In the genomic region with DNA sequence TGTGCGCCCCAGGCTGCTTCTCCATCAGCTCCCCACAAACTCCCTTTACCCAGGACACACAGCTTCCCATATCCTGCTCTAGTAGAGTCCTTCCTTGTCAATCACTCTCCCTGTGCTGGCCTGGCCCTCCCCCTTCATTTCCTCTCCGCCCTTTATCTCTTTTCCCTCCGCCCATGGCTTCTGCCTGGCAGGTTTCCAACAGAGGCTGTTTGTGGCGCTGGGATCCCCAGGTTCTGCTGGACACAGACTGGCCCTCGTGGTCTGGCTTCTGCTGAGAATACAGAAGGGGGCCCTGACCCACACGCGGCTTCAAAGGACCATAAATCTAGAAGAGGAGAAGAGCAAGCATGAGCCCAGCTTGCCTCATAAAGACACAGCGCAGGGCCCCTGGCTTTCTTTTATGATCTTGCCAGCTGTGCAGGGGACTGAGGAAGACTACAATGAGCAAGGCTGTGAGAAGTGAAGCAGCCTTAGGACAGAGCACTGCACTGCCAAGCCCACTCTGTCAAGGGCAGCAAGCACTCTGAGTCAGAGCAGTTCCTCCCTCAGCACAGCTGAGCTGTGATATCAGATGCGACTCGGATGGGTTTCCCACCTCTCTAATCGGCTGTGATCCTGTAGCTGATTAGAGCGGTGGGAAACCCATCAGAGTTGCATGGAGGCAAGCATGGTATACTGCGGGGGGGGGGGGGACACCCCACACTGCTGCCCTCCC, we compare ENCODE assay signal across 7 mouse cellular contexts. TPM values are rescaled to one million over a fixed set of nuclear protein-coding genes. Genes with fewer than 3 reads are reported as not detected.
DNase-seq lines count a peak whose midpoint lies in the region; ATAC-seq and TF ChIP-seq lines count a peak whose summit lies in the region.

No protein-coding gene starts in this region.

- TF ChIP-seq CTCF in C2C12 (IDR thresholded peaks at IDR 0.05; ENCODE audit: control insufficient read depth, insufficient read depth, insufficient read length), result no peak

- peaks cover 2% of the 10 kb centered on the region for H3K36me3 ChIP-seq in C2C12 (ENCODE audit: control insufficient read depth, insufficient read depth)
- H3K36me3 ChIP-seq in forebrain, embryonic 12.5 days (replicated peaks), result peaks cover 10% of the 10 kb centered on the region; the same call in 1 of the 2 replicates
- H3K36me3 ChIP-seq in hindbrain, embryonic 10.5 days, result peaks cover 21% of the 10 kb centered on the region
- H3K36me3 ChIP-seq in limb, embryonic 12.5 days, result peaks cover 28% of the 10 kb centered on the region
- peaks cover 13% of the 10 kb centered on the region for H3K36me3 ChIP-seq in midbrain, embryonic 12.5 days

- H3K27me3 ChIP-seq in C2C12 (ENCODE audit: control insufficient read depth, insufficient read depth, insufficient read length), result no peaks in the 10 kb centered on the region
- H3K27me3 ChIP-seq in forebrain, embryonic 12.5 days, result peaks cover 22% of the 10 kb centered on the region
- peaks cover 17% of the 10 kb centered on the region for H3K27me3 ChIP-seq in hindbrain, embryonic 10.5 days (ENCODE audit: insufficient read depth, poor library complexity, severe bottlenecking)
- peaks cover 16% of the 10 kb centered on the region for H3K27me3 ChIP-seq in limb, embryonic 12.5 days
- peaks cover 13% of the 10 kb centered on the region for H3K27me3 ChIP-seq in midbrain, embryonic 12.5 days

- H3K9ac ChIP-seq in forebrain, embryonic 12.5 days, result 0 out of 2 replicates have a peak overlapping the region, but pooled peaks have one; percentile 17
- peak overlapping the region; percentile 34 for H3K9ac ChIP-seq in limb, embryonic 12.5 days (replicated peaks)
- 0 out of 2 replicates have a peak overlapping the region, but pooled peaks have one; percentile 15 for H3K9ac ChIP-seq in midbrain, embryonic 12.5 days (replicated peaks)

- H3K4me3 ChIP-seq in C2C12 (ENCODE audit: insufficient read depth, poor library complexity, severe bottlenecking), result no peak overlapping the region
- H3K4me3 ChIP-seq in forebrain, embryonic 12.5 days (replicated peaks), result no peak overlapping the region
- no peak overlapping the region for H3K4me3 ChIP-seq in hindbrain, embryonic 10.5 days
- no peak overlapping the region for H3K4me3 ChIP-seq in limb, embryonic 12.5 days (replicated peaks)
- H3K4me3 ChIP-seq in midbrain, embryonic 12.5 days, result no peak overlapping the region

- peaks cover 21% of the 10 kb centered on the region for H3K79me2 ChIP-seq in C2C12 (ENCODE audit: control insufficient read depth, insufficient read depth)

- no peaks in the 10 kb centered on the region for H3K9me3 ChIP-seq in forebrain, embryonic 12.5 days
- H3K9me3 ChIP-seq in hindbrain, embryonic 10.5 days, result no peaks in the 10 kb centered on the region
- H3K9me3 ChIP-seq in limb, embryonic 12.5 days, result no peaks in the 10 kb centered on the region
- H3K9me3 ChIP-seq in midbrain, embryonic 12.5 days, result no peaks in the 10 kb centered on the region

- H3K4me1 ChIP-seq in forebrain, embryonic 12.5 days, result peaks cover 32% of the 10 kb centered on the region
- H3K4me1 ChIP-seq in hindbrain, embryonic 10.5 days (replicated peaks), result peaks cover 38% of the 10 kb centered on the region
- H3K4me1 ChIP-seq in limb, embryonic 12.5 days (replicated peaks), result peaks cover 33% of the 10 kb centered on the region
- peaks cover 29% of the 10 kb centered on the region for H3K4me1 ChIP-seq in midbrain, embryonic 12.5 days

- 0 out of 2 replicates have a peak overlapping the region, but pooled peaks have one; percentile 1 for H3K4me2 ChIP-seq in forebrain, embryonic 12.5 days
- no peak overlapping the region for H3K4me2 ChIP-seq in limb, embryonic 12.5 days
- peak overlapping the region; percentile 8 for H3K4me2 ChIP-seq in midbrain, embryonic 12.5 days (replicated peaks)

- peak overlapping the region; percentile 47; the same call in 1 of the 2 replicates for H3K27ac ChIP-seq in forebrain, embryonic 12.5 days
- peak overlapping the region; percentile 14 for H3K27ac ChIP-seq in hindbrain, embryonic 10.5 days
- no peak overlapping the region for H3K27ac ChIP-seq in limb, embryonic 12.5 days
- peak overlapping the region; percentile 68 for H3K27ac ChIP-seq in midbrain, embryonic 12.5 days (replicated peaks)

- WGBS in forebrain, embryonic 12.5 days, result 27% methylated on average over 13 of the region's 13 CpGs
- WGBS in hindbrain, embryonic 10.5 days, result 28% methylated on average over 13 of the region's 13 CpGs
- WGBS in limb, embryonic 12.5 days, result 13% methylated on average over 13 of the region's 13 CpGs
- WGBS in midbrain, embryonic 12.5 days, result 24% methylated on average over 13 of the region's 13 CpGs

- H3K79me3 ChIP-seq in C2C12 (ENCODE audit: low read depth), result peaks cover 9% of the 10 kb centered on the region

- ATAC-seq in forebrain, embryonic 12.5 days (ENCODE audit: low FRiP score), result peak; percentile 46; the same call in 1 of the 2 replicates
- peak; percentile 23; the same call in 1 of the 2 replicates for ATAC-seq in limb, embryonic 12.5 days (ENCODE audit: insufficient number of reproducible peaks, insufficient read depth, low FRiP score, low TSS enrichment, low read depth)
- peak; percentile 24; the same call in 1 of the 2 replicates for ATAC-seq in midbrain, embryonic 12.5 days (ENCODE audit: low FRiP score, low read depth)

- peak; percentile 77 for DNase-seq in adipocyte (ENCODE audit: low spot score)
- no peak for DNase-seq in hindbrain, embryonic 10.5 days (ENCODE audit: low spot score)
- DNase-seq in B cell, adult 2 months, result no peak

- H3ac ChIP-seq in C2C12 (ENCODE audit: control insufficient read depth, insufficient read length, low read depth), result peak overlapping the region; percentile 27

TF ChIP-seq in C2C12, 6 proteins besides CTCF, POLR2A, EP300 and RAD21:
- peak; percentile 59 for TF ChIP-seq MYOD1 (IDR thresholded peaks at IDR 0.05; ENCODE audit: control insufficient read depth, insufficient read length, low read depth)
- TF ChIP-seq CEBPB (IDR thresholded peaks at IDR 0.05; ENCODE audit: low read depth), result no peak

RNA-seq across cellular contexts. Expression of a gene that starts 1.3 kb away (rescaled TPM):
- polyA plus RNA-seq in C2C12 (2012; fragmentation: generic; extraction: Trizol), result 1.5 TPM
- polyA plus RNA-seq in forebrain, embryonic 12.5 days (2016; fragmentation: Nextera tagmentation; extraction: Ambion mirVana), result 1.0 and 1.5 TPM in 2 replicates
- 0.75 and 0.85 TPM in 2 replicates for polyA plus RNA-seq in hindbrain, embryonic 10.5 days (2016; fragmentation: Nextera tagmentation; extraction: Ambion mirVana)
- polyA plus RNA-seq in limb, embryonic 12.5 days (2016; fragmentation: Nextera tagmentation; extraction: Ambion mirVana), result 0.44 and 0.65 TPM in 2 replicates
- 0.85 and 1.2 TPM in 2 replicates for polyA plus RNA-seq in midbrain, embryonic 12.5 days (2016; fragmentation: Nextera tagmentation; extraction: Ambion mirVana)

RNA-seq across cellular contexts. Expression of a gene that starts 5.4 kb away (rescaled TPM):
- 80.5 TPM for polyA plus RNA-seq in C2C12 (2012; fragmentation: generic; extraction: Trizol)
- 2.2 and 2.3 TPM in 2 replicates for polyA plus RNA-seq in forebrain, embryonic 12.5 days (2016; fragmentation: Nextera tagmentation; extraction: Ambion mirVana)
- 3.3 and 6.1 TPM in 2 replicates for polyA plus RNA-seq in hindbrain, embryonic 10.5 days (2016; fragmentation: Nextera tagmentation; extraction: Ambion mirVana)
- polyA plus RNA-seq in limb, embryonic 12.5 days (2016; fragmentation: Nextera tagmentation; extraction: Ambion mirVana), result 5.0 and 6.7 TPM in 2 replicates
- 2.7 and 3.3 TPM in 2 replicates for polyA plus RNA-seq in midbrain, embryonic 12.5 days (2016; fragmentation: Nextera tagmentation; extraction: Ambion mirVana)

RNA-seq across cellular contexts. Expression of a gene that starts 16.2 kb away (rescaled TPM):
- 21.8 TPM for polyA plus RNA-seq in C2C12 (2012; fragmentation: generic; extraction: Trizol)
- polyA plus RNA-seq in forebrain, embryonic 12.5 days (2016; fragmentation: Nextera tagmentation; extraction: Ambion mirVana), result 43.6 and 48.7 TPM in 2 replicates
- polyA plus RNA-seq in hindbrain, embryonic 10.5 days (2016; fragmentation: Nextera tagmentation; extraction: Ambion mirVana), result 43.6 and 48.1 TPM in 2 replicates
- polyA plus RNA-seq in limb, embryonic 12.5 days (2016; fragmentation: Nextera tagmentation; extraction: Ambion mirVana), result 45.6 and 47.1 TPM in 2 replicates
- polyA plus RNA-seq in midbrain, embryonic 12.5 days (2016; fragmentation: Nextera tagmentation; extraction: Ambion mirVana), result 43.8 and 47.5 TPM in 2 replicates

RNA-seq across cellular contexts. Expression of a gene that starts 35.4 kb away (rescaled TPM):
- polyA plus RNA-seq in C2C12 (2012; fragmentation: generic; extraction: Trizol), result 27.1 TPM
- polyA plus RNA-seq in forebrain, embryonic 12.5 days (2016; fragmentation: Nextera tagmentation; extraction: Ambion mirVana), result 45.9 and 51.1 TPM in 2 replicates
- polyA plus RNA-seq in hindbrain, embryonic 10.5 days (2016; fragmentation: Nextera tagmentation; extraction: Ambion mirVana), result 52.2 and 57.4 TPM in 2 replicates
- polyA plus RNA-seq in limb, embryonic 12.5 days (2016; fragmentation: Nextera tagmentation; extraction: Ambion mirVana), result 52.5 and 56.7 TPM in 2 replicates
- 44.9 and 53.6 TPM in 2 replicates for polyA plus RNA-seq in midbrain, embryonic 12.5 days (2016; fragmentation: Nextera tagmentation; extraction: Ambion mirVana)

RNA-seq across cellular contexts. Expression of a gene that starts 35.6 kb away (rescaled TPM):
- polyA plus RNA-seq in C2C12 (2012; fragmentation: generic; extraction: Trizol), result 12.3 TPM
- polyA plus RNA-seq in forebrain, embryonic 12.5 days (2016; fragmentation: Nextera tagmentation; extraction: Ambion mirVana), result 26.0 and 26.7 TPM in 2 replicates
- 22.9 and 24.9 TPM in 2 replicates for polyA plus RNA-seq in hindbrain, embryonic 10.5 days (2016; fragmentation: Nextera tagmentation; extraction: Ambion mirVana)
- polyA plus RNA-seq in limb, embryonic 12.5 days (2016; fragmentation: Nextera tagmentation; extraction: Ambion mirVana), result 29.2 and 29.6 TPM in 2 replicates
- polyA plus RNA-seq in midbrain, embryonic 12.5 days (2016; fragmentation: Nextera tagmentation; extraction: Ambion mirVana), result 24.7 and 26.8 TPM in 2 replicates

Comparison
In these comparisons a context has a peak if more than half of its experiments do, and no peak if none do; other contexts are left out.
1. RNA of a gene that starts 5.4 kb away (polyA plus RNA-seq): 80.5 TPM in C2C12 (single experiment); 5.0 to 6.7 TPM in limb, embryonic 12.5 days, 3.3 to 6.1 TPM in hindbrain, embryonic 10.5 days, 2.7 to 3.3 TPM in midbrain, embryonic 12.5 days and 2.2 to 2.3 TPM in forebrain, embryonic 12.5 days; every median in the first group is over 10 times any median in the second.
2. Peak in every context shown above with its lines, with median percentiles within 50 percentile points of each other: ATAC-seq and H3K9ac ChIP-seq.